Mouse (Mus musculus) forebrain, embryonic 16.5 days (tissue): ENCODE results near the gene Gabrg3. TPM values are rescaled to one million over a fixed set of nuclear protein-coding genes. Genes with fewer than 3 reads are reported as not detected.
A peak's percentile ranks its signal among the peaks of the same experiment; 100 is the strongest.
"Not testable (repeated sequence)": the region's sequence is repeated elsewhere in the genome, so short reads cannot be mapped to it uniquely, and the experiment has no call there.

Experiments
- ATAC-seq: fragments of 200-750 bp; cut with Nextera tagmentation; 2 replicates; pipeline ENCODE4 v1.8.0; 2017; ENCODE audit warnings: mild to moderate bottlenecking, moderate library complexity
- H3K27ac ChIP-seq: fragments of 300-500 bp; sonication (generic); 2 replicates; pipeline ENCODE4 v1.5.1; 2014; ENCODE audit warnings: low read length, control low read depth
- H3K27me3 ChIP-seq: fragments of 300-500 bp; sonication (generic); replicated peaks from 2 replicates; pipeline ENCODE4 v1.6.1; 2014; ENCODE audit warnings: low read length; ENCODE audit not compliant: control insufficient read depth, insufficient read depth
- H3K36me3 ChIP-seq: fragments of 300-500 bp; sonication (generic); 2 replicates; pipeline ENCODE4 v1.6.1; 2014; ENCODE audit not compliant: control insufficient read depth, insufficient read depth
- H3K4me1 ChIP-seq: fragments of 300-500 bp; sonication (generic); replicated peaks from 2 replicates; pipeline ENCODE4 v1.6.1; 2014; ENCODE audit warnings: low read length; ENCODE audit not compliant: control insufficient read depth, insufficient read depth
- H3K4me2 ChIP-seq: fragments of 300-500 bp; sonication (generic); 2 replicates; pipeline ENCODE4 v1.6.1; 2014; ENCODE audit warnings: mild to moderate bottlenecking, low read length, control low read depth
- H3K4me3 ChIP-seq: fragments of 300-500 bp; sonication (generic); replicated peaks from 2 replicates; pipeline ENCODE4 v1.5.1; 2014; ENCODE audit warnings: mild to moderate bottlenecking, low read length, control low read depth
- H3K9ac ChIP-seq: fragments of 300-500 bp; sonication (generic); replicated peaks from 2 replicates; pipeline ENCODE4 v1.6.1; 2014; ENCODE audit warnings: low read depth, low read length, control low read depth
- H3K9me3 ChIP-seq: fragments of 300-500 bp; sonication (generic); 2 replicates; pipeline ENCODE4 v1.6.1; 2016; ENCODE audit warnings: low read length; ENCODE audit not compliant: control insufficient read depth
- WGBS: fragments of 180-500 bp; shearing (Covaris S2); extraction: QIAGEN DNeasy Blood & Tissue Kit; methylation state at CpG from one replicate; pipeline ENCODE4 v1.1.7; 2014; 5-methylcytosine and 5-hydroxymethylcytosine counted together
- polyA plus RNA-seq: library from polyadenylated mRNA; unstranded; fragments of >200 nt; fragmentation: Nextera tagmentation; extraction: Ambion mirVana; gene quantifications from 2 replicates; pipeline ENCODE4 v1.2.1, GENCODE M21; 2015

Gene Gabrg3
- polyA plus RNA-seq, 1 experiment from 2014 or later = 8.1 TPM

GRCm38 (mm10) chr7:57278841-57279240 is 108.1 kb downstream of the Gabrg3 start:
- no peaks in the 10 kb centered on the region for H3K4me1 ChIP-seq
- no peak overlapping the region for H3K4me3 ChIP-seq
- no peaks in the 10 kb centered on the region for H3K27me3 ChIP-seq
- 90% methylated on average over 3 of the region's 3 CpGs for WGBS
- H3K9ac ChIP-seq = no peak overlapping the region
- H3K36me3 ChIP-seq = no peaks in the 10 kb centered on the region
- no peak overlapping the region for H3K27ac ChIP-seq
- ATAC-seq = no peak
- no peaks in the 10 kb centered on the region for H3K9me3 ChIP-seq
- no peak overlapping the region for H3K4me2 ChIP-seq

DNA sequence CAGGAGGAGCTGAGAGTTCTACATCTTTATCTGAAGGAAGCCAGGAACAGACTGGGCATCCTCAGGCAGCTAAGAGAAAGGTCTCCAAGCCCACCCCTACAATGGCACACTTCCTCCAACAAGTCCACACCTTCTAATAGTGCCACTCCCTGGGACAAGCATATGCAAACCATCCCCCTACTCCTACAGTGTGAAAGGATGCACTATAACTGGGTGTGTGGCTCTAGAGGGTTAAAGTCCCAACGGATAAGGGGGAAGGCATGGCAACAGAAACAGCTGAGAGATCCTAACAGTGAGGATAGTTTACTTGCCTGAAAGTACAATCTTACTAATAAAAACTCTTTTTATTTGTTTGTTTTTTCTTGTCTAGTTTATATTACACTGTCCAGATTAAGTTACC is 126.8 kb downstream of the Gabrg3 start:
- Histone ChIP-seq H3K4me2 (no peak overlapping the region), H3K9me3 (no peaks in the 10 kb centered on the region), H3K27me3 (no peaks in the 10 kb centered on the region), H3K4me3 (no peak overlapping the region), H3K4me1 (no peaks in the 10 kb centered on the region), H3K36me3 (no peaks in the 10 kb centered on the region), H3K9ac (no peak overlapping the region), H3K27ac (no peak overlapping the region)
- ATAC-seq = no peak
- 85% methylated on average over 1 of the region's 1 CpGs for WGBS

DNA sequence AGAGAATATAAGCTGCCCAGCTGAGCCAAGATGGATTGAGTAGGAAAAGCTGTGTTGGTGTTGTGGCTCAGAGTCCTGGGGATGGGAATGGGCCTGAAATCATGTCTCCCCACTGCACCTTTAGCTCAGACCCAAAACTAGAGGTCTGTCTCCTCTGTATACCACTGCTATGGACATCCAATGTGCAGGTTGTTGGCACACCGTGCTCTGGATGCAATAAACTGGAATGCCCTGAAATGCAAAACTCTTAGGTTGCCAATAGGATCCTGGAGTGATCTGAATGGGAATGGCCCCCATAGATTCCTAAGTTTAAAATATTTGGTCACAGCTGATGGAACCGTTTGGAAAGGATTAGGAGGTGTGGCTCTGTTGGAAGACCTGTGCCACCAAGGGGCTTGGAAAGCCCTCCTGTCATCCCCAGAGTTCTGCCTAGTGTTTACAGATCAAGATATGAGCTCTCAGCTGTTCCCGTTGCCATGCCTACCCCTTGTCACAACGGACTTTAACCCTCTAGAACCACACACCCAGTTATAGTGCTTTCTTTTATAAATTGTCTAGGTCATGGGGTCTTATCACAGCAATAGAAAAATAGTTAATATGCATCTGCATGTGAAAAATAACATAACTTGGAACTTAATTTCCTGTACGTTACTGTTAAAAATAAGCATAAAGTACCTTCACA is 128.0 kb downstream of the Gabrg3 start:
- WGBS = 79% methylated on average over 5 of the region's 5 CpGs
- H3K9me3 ChIP-seq = no peaks in the 10 kb centered on the region
- no peaks in the 10 kb centered on the region for H3K4me1 ChIP-seq
- no peaks in the 10 kb centered on the region for H3K36me3 ChIP-seq
- H3K27me3 ChIP-seq = no peaks in the 10 kb centered on the region
- no peak overlapping the region for H3K9ac ChIP-seq
- ATAC-seq = no peak
- no peak overlapping the region for H3K4me3 ChIP-seq
- H3K27ac ChIP-seq = no peak overlapping the region
- H3K4me2 ChIP-seq = no peak overlapping the region

GRCm38 (mm10) chr7:57243981-57244380 is 143.0 kb downstream of the Gabrg3 start:
- peak; percentile 45; the same call in 1 of the 2 replicates for ATAC-seq
- WGBS = 63% methylated on average over 4 of the region's 4 CpGs
- H3K4me3 ChIP-seq = no peak overlapping the region

DNA sequence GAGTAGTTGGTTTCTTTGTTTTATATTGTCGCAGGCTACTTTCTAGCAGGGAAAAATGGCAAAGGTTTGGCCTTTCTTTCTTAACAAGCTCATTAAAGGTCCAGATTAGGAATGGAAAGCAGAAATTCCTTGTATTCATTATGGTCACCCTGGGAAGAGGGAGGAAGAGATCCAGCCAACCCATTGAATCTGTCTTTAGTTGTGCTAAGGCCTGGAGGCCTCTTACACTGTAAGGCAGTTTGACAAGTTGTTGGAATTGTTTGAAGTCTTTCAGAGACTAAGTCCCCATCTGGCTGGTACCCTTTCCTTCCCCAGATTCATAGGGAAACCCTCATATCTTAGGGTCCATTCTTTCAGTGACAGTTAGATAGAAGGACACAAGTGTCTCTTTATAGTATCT is 172.9 kb downstream of the Gabrg3 start:
- Histone ChIP-seq H3K27me3 (no peaks in the 10 kb centered on the region), H3K36me3 (no peaks in the 10 kb centered on the region), H3K4me3 (no peak overlapping the region), H3K9ac (no peak overlapping the region), H3K4me2 (no peak overlapping the region), H3K4me1 (no peaks in the 10 kb centered on the region), H3K27ac (no peak overlapping the region), H3K9me3 (no peaks in the 10 kb centered on the region)
- 17% methylated on average over 1 of the region's 1 CpGs for WGBS
- peak; percentile 85 for ATAC-seq

More at GRCm38 (mm10) chr7:57243981-57244380, 143.0 kb downstream of the Gabrg3 start:
- Histone ChIP-seq H3K4me2 (no peak overlapping the region), H3K4me1 (no peaks in the 10 kb centered on the region), H3K27ac (no peak overlapping the region), H3K36me3 (no peaks in the 10 kb centered on the region), H3K9ac (no peak overlapping the region), H3K27me3 (no peaks in the 10 kb centered on the region), H3K9me3 (no peaks in the 10 kb centered on the region)

DNA sequence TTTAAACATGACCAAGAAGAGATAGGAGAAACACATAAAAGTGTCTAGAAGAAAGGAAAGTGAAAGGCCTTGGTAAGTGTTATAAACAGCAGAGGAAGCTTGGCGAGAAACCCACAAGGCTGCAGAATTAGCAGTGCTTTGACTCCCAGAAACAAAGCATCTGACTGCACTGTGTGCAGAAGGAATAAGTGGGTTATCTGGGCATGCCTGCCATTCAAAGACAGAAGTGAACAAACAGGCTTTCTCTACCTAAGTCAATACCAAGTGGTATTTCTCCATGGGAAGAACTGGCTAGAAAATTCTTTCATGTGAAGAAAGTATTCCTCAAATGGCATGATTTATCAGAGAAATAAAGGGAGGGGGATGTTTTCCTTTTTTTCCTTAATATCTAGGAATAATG is 201.0 kb downstream of the Gabrg3 start:
- Histone ChIP-seq H3K27ac (no peak overlapping the region), H3K4me3 (no peak overlapping the region), H3K4me2 (no peak overlapping the region), H3K4me1 (no peaks in the 10 kb centered on the region), H3K9me3 (no peaks in the 10 kb centered on the region), H3K27me3 (no peaks in the 10 kb centered on the region), H3K36me3 (no peaks in the 10 kb centered on the region), H3K9ac (no peak overlapping the region)
- no peak for ATAC-seq
- 48% methylated on average over 1 of the region's 1 CpGs for WGBS

GRCm38 (mm10) chr7:57175891-57176545 is 211.0 kb downstream of the Gabrg3 start:
- not testable (repeated sequence) for H3K27ac ChIP-seq, H3K4me3 ChIP-seq, H3K9ac ChIP-seq, H3K27me3 ChIP-seq, H3K36me3 ChIP-seq, H3K4me2 ChIP-seq, H3K4me1 ChIP-seq, H3K9me3 ChIP-seq, ATAC-seq
- WGBS = 31% methylated on average over 2 of the region's 2 CpGs

DNA sequence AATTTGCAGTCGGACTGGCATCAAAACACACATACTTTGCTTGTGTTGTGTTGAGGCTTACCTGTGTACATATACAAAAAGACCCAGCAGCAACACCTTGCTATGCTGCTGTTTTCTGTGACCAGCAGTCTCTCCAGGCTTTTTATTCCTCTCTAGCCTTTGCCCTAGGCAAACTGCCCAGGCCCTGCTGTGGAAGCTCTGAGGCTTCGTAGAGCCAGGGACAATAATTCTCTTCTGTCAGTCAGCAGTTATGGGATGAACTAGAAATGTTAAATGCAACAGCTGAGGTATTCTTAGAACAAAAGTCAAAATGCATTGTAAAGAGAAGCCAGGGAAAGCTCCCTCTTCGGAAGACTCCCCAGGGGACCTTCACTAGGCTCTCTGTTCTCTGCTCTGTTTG is 220.1 kb downstream of the Gabrg3 start:
- no peak for ATAC-seq
- no peak overlapping the region for H3K9ac ChIP-seq
- no peak overlapping the region for H3K4me3 ChIP-seq
- WGBS = 61% methylated on average over 3 of the region's 3 CpGs
- H3K27me3 ChIP-seq = no peaks in the 10 kb centered on the region
- no peak overlapping the region for H3K27ac ChIP-seq
- no peaks in the 10 kb centered on the region for H3K9me3 ChIP-seq
- H3K4me1 ChIP-seq = no peaks in the 10 kb centered on the region
- no peak overlapping the region for H3K4me2 ChIP-seq
- no peaks in the 10 kb centered on the region for H3K36me3 ChIP-seq

DNA sequence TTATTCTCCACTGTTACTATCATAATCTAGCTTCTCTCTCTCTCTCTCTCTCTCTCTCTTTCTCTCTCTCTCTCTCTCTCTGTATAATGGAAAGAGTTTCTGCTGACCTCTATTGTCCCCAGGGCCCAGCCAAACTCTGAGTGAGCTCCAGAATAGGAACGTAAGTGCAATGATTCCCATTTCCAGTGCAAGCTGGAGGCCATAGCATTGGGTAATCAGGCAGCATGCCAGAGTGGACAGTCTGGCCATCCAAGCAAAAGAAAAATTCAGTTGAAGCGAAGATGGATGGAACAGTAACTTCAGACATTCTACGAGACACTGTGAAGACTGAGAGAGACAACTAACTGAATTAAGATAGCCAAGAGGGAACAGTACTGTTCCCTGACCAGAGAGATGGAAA is 228.8 kb downstream of the Gabrg3 start:
- no peak overlapping the region for H3K4me3 ChIP-seq
- no peaks in the 10 kb centered on the region for H3K4me1 ChIP-seq
- no peak overlapping the region for H3K4me2 ChIP-seq
- no peak overlapping the region for H3K9ac ChIP-seq
- no peaks in the 10 kb centered on the region for H3K36me3 ChIP-seq
- H3K27me3 ChIP-seq = no peaks in the 10 kb centered on the region
- no peak overlapping the region for H3K27ac ChIP-seq
- no peak for ATAC-seq
- 91% methylated on average over 3 of the region's 3 CpGs for WGBS
- no peaks in the 10 kb centered on the region for H3K9me3 ChIP-seq
